Mouse (Mus musculus): Measurements from ENCODE around the gene Col27a1. TPM values are rescaled to one million over a fixed set of nuclear protein-coding genes. Genes with fewer than 3 reads are reported as not detected.
A peak's percentile ranks its signal among the peaks of the same experiment; 100 is the strongest.

Gene Col27a1
- polyA plus RNA-seq, 1 experiment from 2014 or later: 5.7 TPM

- Histone ChIP-seq H3K4me2 (ENCODE audit: low read length) (no peak overlapping the region), H3K27ac (no peak overlapping the region), H3K9me3 (replicated peaks; ENCODE audit: low read length) (no peaks in the 10 kb centered on the region), H3K4me1 (replicated peaks; ENCODE audit: insufficient read depth, low read length) (no peaks in the 10 kb centered on the region), H3K27me3 (ENCODE audit: insufficient read depth, low read length) (no peaks in the 10 kb centered on the region), H3K36me3 (ENCODE audit: insufficient read depth, low read length) (0 out of 2 replicates have a peak, but pooled peaks cover 3% of the 10 kb centered on the region), H3K9ac (ENCODE audit: low read depth, low read length) (no peak overlapping the region), H3K4me3 (replicated peaks; ENCODE audit: low read depth, low read length) (no peak overlapping the region)
- WGBS: 35% methylated on average over 21 of the region's 21 CpGs
- DNase-seq (ENCODE audit: low spot score) (peak; percentile 95), ATAC-seq (replicated peaks; ENCODE audit: low FRiP score, low read depth) (peak; percentile 79)
- peak; percentile 88 for TF ChIP-seq CTCF (IDR thresholded peaks at IDR 0.05; ENCODE audit: low read depth)
Observed at GRCm38 (mm10) chr4:63307175-63308062, 93.6 kb downstream of the Col27a1 start.

- WGBS: 84% methylated on average over 3 of the region's 3 CpGs
- Histone ChIP-seq H3K4me2 (ENCODE audit: low read length) (no peak overlapping the region), H3K27me3 (ENCODE audit: insufficient read depth, low read length) (no peaks in the 10 kb centered on the region), H3K27ac (no peak overlapping the region), H3K9ac (ENCODE audit: low read depth, low read length) (no peak overlapping the region), H3K9me3 (replicated peaks; ENCODE audit: low read length) (no peaks in the 10 kb centered on the region), H3K4me3 (replicated peaks; ENCODE audit: low read depth, low read length) (no peak overlapping the region), H3K36me3 (ENCODE audit: insufficient read depth, low read length) (0 out of 2 replicates have a peak, but pooled peaks cover 3% of the 10 kb centered on the region), H3K4me1 (replicated peaks; ENCODE audit: insufficient read depth, low read length) (no peaks in the 10 kb centered on the region)
- ATAC-seq (replicated peaks; ENCODE audit: low FRiP score, low read depth) (no peak), DNase-seq (ENCODE audit: low spot score) (no peak)
- TF ChIP-seq CTCF (IDR thresholded peaks at IDR 0.05; ENCODE audit: low read depth): no peak
Observed at GRCm38 (mm10) chr4:63308316-63308715, 94.5 kb downstream of the Col27a1 start.

- no peak for TF ChIP-seq CTCF (IDR thresholded peaks at IDR 0.05; ENCODE audit: low read depth)
- no peak overlapping the region for H3K27ac ChIP-seq
- DNase-seq (ENCODE audit: low spot score) (no peak), ATAC-seq (replicated peaks; ENCODE audit: low FRiP score, low read depth) (no peak)
- H3K4me2 ChIP-seq (ENCODE audit: low read length): no peak overlapping the region
- no peak overlapping the region for H3K9ac ChIP-seq (ENCODE audit: low read depth, low read length)
- no peaks in the 10 kb centered on the region for H3K9me3 ChIP-seq (replicated peaks; ENCODE audit: low read length)
- no peak overlapping the region for H3K4me3 ChIP-seq (replicated peaks; ENCODE audit: low read depth, low read length)
- no peaks in the 10 kb centered on the region for H3K27me3 ChIP-seq (ENCODE audit: insufficient read depth, low read length)
- 0 out of 2 replicates have a peak, but pooled peaks cover 1% of the 10 kb centered on the region for H3K36me3 ChIP-seq (ENCODE audit: insufficient read depth, low read length)
- 49% methylated on average over 10 of the region's 10 CpGs for WGBS
- H3K4me1 ChIP-seq (replicated peaks; ENCODE audit: insufficient read depth, low read length): no peaks in the 10 kb centered on the region
Observed at GRCm38 (mm10) chr4:63310247-63310855, 96.5 kb downstream of the Col27a1 start.

GRCm38 (mm10) chr4:63311426-63311825 is 97.6 kb downstream of the Col27a1 start:
- ATAC-seq (replicated peaks; ENCODE audit: low FRiP score, low read depth): no peak
- no peak overlapping the region for H3K27ac ChIP-seq
- no peaks in the 10 kb centered on the region for H3K36me3 ChIP-seq (ENCODE audit: insufficient read depth, low read length)
- no peak overlapping the region for H3K9ac ChIP-seq (ENCODE audit: low read depth, low read length)
- H3K4me1 ChIP-seq (replicated peaks; ENCODE audit: insufficient read depth, low read length): no peaks in the 10 kb centered on the region
- 87% methylated on average over 7 of the region's 7 CpGs for WGBS
- no peak for DNase-seq (ENCODE audit: low spot score)
- H3K4me2 ChIP-seq (ENCODE audit: low read length): no peak overlapping the region
- H3K4me3 ChIP-seq (replicated peaks; ENCODE audit: low read depth, low read length): no peak overlapping the region
- TF ChIP-seq CTCF (IDR thresholded peaks at IDR 0.05; ENCODE audit: low read depth): no peak
- H3K27me3 ChIP-seq (ENCODE audit: insufficient read depth, low read length): no peaks in the 10 kb centered on the region
- no peaks in the 10 kb centered on the region for H3K9me3 ChIP-seq (replicated peaks; ENCODE audit: low read length)

GRCm38 (mm10) chr4:63314063-63314462 is 100.3 kb downstream of the Col27a1 start:
- no peaks in the 10 kb centered on the region for H3K27me3 ChIP-seq (ENCODE audit: insufficient read depth, low read length)
- DNase-seq (ENCODE audit: low spot score) (no peak), ATAC-seq (replicated peaks; ENCODE audit: low FRiP score, low read depth) (no peak)
- H3K9ac ChIP-seq (ENCODE audit: low read depth, low read length): no peak overlapping the region
- no peak for TF ChIP-seq CTCF (IDR thresholded peaks at IDR 0.05; ENCODE audit: low read depth)
- H3K4me1 ChIP-seq (replicated peaks; ENCODE audit: insufficient read depth, low read length): no peaks in the 10 kb centered on the region
- no peak overlapping the region for H3K4me3 ChIP-seq (replicated peaks; ENCODE audit: low read depth, low read length)
- 79% methylated on average over 5 of the region's 5 CpGs for WGBS
- no peak overlapping the region for H3K27ac ChIP-seq
- H3K9me3 ChIP-seq (replicated peaks; ENCODE audit: low read length): no peaks in the 10 kb centered on the region
- no peak overlapping the region for H3K4me2 ChIP-seq (ENCODE audit: low read length)
- H3K36me3 ChIP-seq (ENCODE audit: insufficient read depth, low read length): 0 out of 2 replicates have a peak, but pooled peaks cover 5% of the 10 kb centered on the region

- 58% methylated on average over 9 of the region's 9 CpGs for WGBS
- peak; percentile 48; the same call in 1 of the 2 replicates for ATAC-seq (replicated peaks; ENCODE audit: low FRiP score, low read depth)
- Histone ChIP-seq H3K27ac (no peak overlapping the region), H3K4me2 (ENCODE audit: low read length) (no peak overlapping the region), H3K27me3 (ENCODE audit: insufficient read depth, low read length) (no peaks in the 10 kb centered on the region), H3K9ac (ENCODE audit: low read depth, low read length) (no peak overlapping the region), H3K36me3 (ENCODE audit: insufficient read depth, low read length) (0 out of 2 replicates have a peak, but pooled peaks cover 5% of the 10 kb centered on the region), H3K4me3 (replicated peaks; ENCODE audit: low read depth, low read length) (no peak overlapping the region), H3K4me1 (replicated peaks; ENCODE audit: insufficient read depth, low read length) (no peaks in the 10 kb centered on the region), H3K9me3 (replicated peaks; ENCODE audit: low read length) (no peaks in the 10 kb centered on the region)
- no peak for TF ChIP-seq CTCF (IDR thresholded peaks at IDR 0.05; ENCODE audit: low read depth)
- peak; percentile 11 for DNase-seq (ENCODE audit: low spot score)
Observed at GRCm38 (mm10) chr4:63316076-63316746, 102.4 kb downstream of the Col27a1 start.
